Comparison of ENCODE assay signal across 16 mouse cellular contexts in the genomic region with DNA sequence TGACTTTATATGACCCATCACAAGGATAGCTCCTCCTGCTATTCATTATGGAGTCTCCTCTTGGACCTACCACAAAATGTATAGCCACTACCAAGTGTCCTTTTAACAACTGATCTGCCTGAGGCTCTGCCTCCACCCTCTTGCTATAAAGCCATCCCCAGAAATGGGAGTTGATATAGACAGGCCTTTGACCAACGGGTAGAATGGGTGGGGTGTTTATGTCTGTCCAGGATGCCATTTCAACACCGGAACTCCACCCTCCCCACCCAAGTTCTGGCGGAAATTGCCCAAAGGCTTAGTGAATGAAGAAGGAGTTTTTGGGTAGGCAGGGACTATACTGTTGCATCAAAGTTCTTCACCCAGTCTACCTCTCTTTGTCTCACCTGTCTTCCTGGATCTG. TPM values are rescaled to one million over a fixed set of nuclear protein-coding genes. Genes with fewer than 3 reads are reported as not detected.
DNase-seq lines count a peak whose midpoint lies in the region; ATAC-seq and TF ChIP-seq lines count a peak whose summit lies in the region.
"Had no signal": no experiment of that assay in that cellular context is flagged by ENCODE, and none has a peak within 500 bp of the region (broad histone marks: within the 10 kb centered on the region; RNA-seq: fewer than 3 reads in every experiment).

No protein-coding gene starts in this region.

- H3K27ac ChIP-seq in midbrain, postnatal 0 days (ENCODE audit: low read depth, low read length): no peak overlapping the region
- H3K27ac ChIP-seq: embryonic facial prominence, embryonic 15.5 days; limb, embryonic 12.5 days; midbrain, embryonic 10.5 days had no signal

- H3K4me3 ChIP-seq in lung, adult 2 months (replicated peaks; ENCODE audit: extremely low read depth, low read depth, low read length): no peak overlapping the region
- H3K4me3 ChIP-seq in midbrain, postnatal 0 days (ENCODE audit: low read depth, low read length): no peak overlapping the region
- H3K4me3 ChIP-seq: embryonic facial prominence, embryonic 15.5 days; limb, embryonic 12.5 days; midbrain, embryonic 10.5 days had no signal

- no peak overlapping the region for H3K4me2 ChIP-seq in midbrain, postnatal 0 days (ENCODE audit: low read depth, low read length, poor library complexity, severe bottlenecking)
- H3K4me2 ChIP-seq: embryonic facial prominence, embryonic 15.5 days; limb, embryonic 12.5 days had no signal

- 53% methylated on average over 3 of the region's 3 CpGs for WGBS in lung, adult 2 months
- 88% methylated on average over 3 of the region's 3 CpGs for WGBS in midbrain, postnatal 0 days

- no peak overlapping the region for H3K9ac ChIP-seq in midbrain, postnatal 0 days (replicated peaks; ENCODE audit: low read length, poor library complexity, severe bottlenecking)
- H3K9ac ChIP-seq: embryonic facial prominence, embryonic 15.5 days; limb, embryonic 12.5 days had no signal

- ATAC-seq in midbrain, postnatal 0 days (ENCODE audit: low FRiP score): no peak

- H3K4me1 ChIP-seq in lung, adult 2 months (ENCODE audit: control insufficient read depth, insufficient read depth, low read length): peaks cover 7% of the 10 kb centered on the region
- no peaks in the 10 kb centered on the region for H3K4me1 ChIP-seq in midbrain, postnatal 0 days (ENCODE audit: insufficient read depth, low read length)

- no peaks in the 10 kb centered on the region for H3K9me3 ChIP-seq in midbrain, postnatal 0 days (ENCODE audit: low read length)
- H3K9me3 ChIP-seq: embryonic facial prominence, embryonic 15.5 days; limb, embryonic 12.5 days; midbrain, embryonic 10.5 days had no signal

- no peak for TF ChIP-seq CTCF in lung, adult 2 months (IDR thresholded peaks at IDR 0.05; ENCODE audit: insufficient read depth, low read length)
- TF ChIP-seq CTCF in midbrain, postnatal 0 days (IDR thresholded peaks at IDR 0.05): no peak

- H3K27me3 ChIP-seq in midbrain, postnatal 0 days (ENCODE audit: insufficient read depth, low read length): no peaks in the 10 kb centered on the region
- H3K27me3 ChIP-seq: embryonic facial prominence, embryonic 15.5 days had no signal

- peaks cover 17% of the 10 kb centered on the region for H3K36me3 ChIP-seq in midbrain, postnatal 0 days (ENCODE audit: insufficient read depth, low read length)

- DNase-seq in lung, adult 18-20 months: peak; percentile 40 to 62
- DNase-seq in lung, adult 2 months: no peak
- DNase-seq in liver: peak; percentile 87
- peak; percentile 20 for DNase-seq in lung, postnatal 14 days
- DNase-seq in spleen, postnatal 4 days (ENCODE audit: low spot score in 2 of 2): peak; percentile 78 to 81
- no peak for DNase-seq in kidney, postnatal 10 days
- no peak for DNase-seq in midbrain, postnatal 0 days (ENCODE audit: low spot score)
- DNase-seq in gastrocnemius, postnatal 25 days: no peak
- DNase-seq: cerebellum, postnatal 25 days; gastrocnemius, postnatal 36 days; heart, postnatal 36 days; kidney, postnatal 4 days; thymus, adult 2 months had no signal

- TF ChIP-seq POLR2A in lung, adult 2 months (IDR thresholded peaks at IDR 0.05; ENCODE audit: borderline replicate concordance, extremely low read depth, low read depth, low read length): no peak

RNA-seq across cellular contexts. Expression of a gene that starts 5.5 kb away (rescaled TPM):
- polyA plus RNA-seq in lung, adult 2 months (2012; rRNA removed): 7.7 and 14.1 TPM in 2 replicates
- total RNA-seq in midbrain, postnatal 0 days (2014; rRNA removed): 0.99 and 3.2 TPM in 2 replicates
- polyA plus RNA-seq in midbrain, postnatal 0 days (2015; fragmentation: Nextera tagmentation; extraction: Ambion mirVana): 0.26 and 0.32 TPM in 2 replicates
- not detected for total RNA-seq in gastrocnemius, postnatal 25 days (2021)
- total RNA-seq: gastrocnemius, postnatal 36 days had no signal

RNA-seq across cellular contexts. Expression of a gene that starts 12.4 kb away (rescaled TPM):
- polyA plus RNA-seq in lung, adult 2 months (2012; rRNA removed): 49.1 and 93.5 TPM in 2 replicates
- total RNA-seq in midbrain, postnatal 0 days (2014; rRNA removed): 142 and 190 TPM in 2 replicates
- polyA plus RNA-seq in midbrain, postnatal 0 days (2015; fragmentation: Nextera tagmentation; extraction: Ambion mirVana): 540 and 609 TPM in 2 replicates
- 10 to 100 TPM; 82.8 to 89.0 TPM for total RNA-seq in gastrocnemius, postnatal 25 days (2021)

RNA-seq across cellular contexts. Expression of a gene that starts 13.0 kb away (rescaled TPM):
- polyA plus RNA-seq in lung, adult 2 months (2012; rRNA removed): 12.2 and 20.0 TPM in 2 replicates
- 190 and 229 TPM in 2 replicates for total RNA-seq in midbrain, postnatal 0 days (2014; rRNA removed)
- polyA plus RNA-seq in midbrain, postnatal 0 days (2015; fragmentation: Nextera tagmentation; extraction: Ambion mirVana): 101 and 106 TPM in 2 replicates
- total RNA-seq in gastrocnemius, postnatal 25 days (2021): 10 to 100 TPM; 29.0 to 29.6 TPM

RNA-seq across cellular contexts. Expression of a gene that starts 19.9 kb away (rescaled TPM):
- polyA plus RNA-seq in lung, adult 2 months (2012; rRNA removed): 55.1 and 86.2 TPM in 2 replicates
- total RNA-seq in midbrain, postnatal 0 days (2014; rRNA removed): 127 and 151 TPM in 2 replicates
- polyA plus RNA-seq in midbrain, postnatal 0 days (2015; fragmentation: Nextera tagmentation; extraction: Ambion mirVana): 178 and 184 TPM in 2 replicates
- total RNA-seq in gastrocnemius, postnatal 25 days (2021): 10 to 100 TPM; 31.4 to 32.3 TPM

RNA-seq across cellular contexts. Expression of a gene that starts 57.8 kb away (rescaled TPM):
- polyA plus RNA-seq in lung, adult 2 months (2012; rRNA removed): 0.08 and 0.22 TPM in 2 replicates
- total RNA-seq in midbrain, postnatal 0 days (2014; rRNA removed): 0.27 TPM in 1 of 2 replicates, not detected in the other
- polyA plus RNA-seq in midbrain, postnatal 0 days (2015; fragmentation: Nextera tagmentation; extraction: Ambion mirVana): 0.29 and 0.37 TPM in 2 replicates
- total RNA-seq in gastrocnemius, postnatal 25 days (2021): not detected
- total RNA-seq: gastrocnemius, postnatal 36 days; heart, postnatal 36 days had no signal

Comparison
In these comparisons a context has a peak if more than half of its experiments do, and no peak if none do; other contexts are left out.
1. DNase-seq: peak in lung, adult 18-20 months (2 of 2), liver (single experiment), lung, postnatal 14 days (single experiment) and spleen, postnatal 4 days (2 of 2); none in lung, adult 2 months (single experiment), kidney, postnatal 10 days (single experiment), midbrain, postnatal 0 days (single experiment) and gastrocnemius, postnatal 25 days (single experiment).